Mouse (Mus musculus) mature B cell (primary cell): ENCODE data around the gene Gm5294.

Experiments
- in situ Hi-C: fragments of 300-500 bp; cut with MboI; formaldehyde crosslinking; loops from 2 replicates; pipeline ENCODE4 v1.14.3; 2019

Gm5294 gene

DNA sequence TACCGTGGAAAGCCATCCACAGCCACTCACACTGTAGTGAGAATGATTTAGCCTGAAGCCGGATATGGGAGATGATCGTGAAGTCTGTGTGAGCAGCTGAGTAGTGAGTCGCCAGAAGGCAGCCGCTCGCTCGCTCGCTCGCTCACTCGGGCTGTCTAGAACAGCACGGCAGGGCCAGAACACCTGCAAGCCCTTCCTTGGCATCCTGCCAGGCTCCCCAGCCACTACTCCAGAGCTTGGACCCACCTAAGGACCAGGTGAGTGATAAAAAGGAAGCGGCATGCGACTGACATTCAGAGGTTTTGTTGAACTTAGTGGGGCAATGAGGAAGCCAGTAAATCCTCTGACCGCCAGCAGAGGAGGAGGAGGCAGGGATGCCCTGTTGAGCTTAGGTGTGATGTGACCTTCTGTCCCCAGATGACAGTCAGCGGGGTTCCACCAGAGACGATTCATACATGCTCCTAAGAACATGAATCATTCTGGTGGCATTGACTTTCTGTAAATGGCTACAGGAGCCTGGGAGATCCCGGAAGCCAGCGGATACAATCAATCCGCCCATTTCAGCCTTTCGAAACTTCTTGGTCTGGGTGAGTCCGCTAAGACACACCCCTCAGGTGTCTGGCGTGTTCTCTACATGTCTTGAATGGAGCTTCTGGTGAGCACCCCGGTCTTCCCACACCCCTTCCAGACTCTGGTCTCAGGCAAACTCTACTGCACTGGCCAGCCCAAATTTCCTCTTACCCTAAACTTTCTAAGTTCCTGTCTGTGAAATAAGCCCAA is 30.0 kb downstream of the Gm5294 start:
- in situ Hi-C loops = loop anchor here (5.0 kb wide), 1 partner anchor 327 kb away; no protein-coding TSS in a partner anchor

DNA sequence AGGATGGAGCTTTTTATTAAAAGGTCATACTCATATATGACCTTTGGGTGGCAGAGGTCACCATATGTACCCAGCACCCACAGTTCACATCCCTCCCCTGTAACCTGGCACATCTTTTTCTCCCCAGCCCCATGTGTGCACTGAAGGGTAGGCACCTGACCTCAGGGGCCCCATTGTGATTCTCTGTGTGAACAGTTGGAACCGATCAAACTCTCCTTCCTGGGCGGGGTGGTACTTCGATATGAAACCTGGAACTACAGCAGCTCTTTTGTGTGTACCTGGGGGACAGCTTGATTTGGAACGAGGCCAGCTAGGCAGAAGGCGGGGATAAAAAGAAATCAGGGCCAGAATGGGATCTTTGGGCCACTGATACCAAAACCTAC is 30.6 kb downstream of the Gm5294 start:
- in situ Hi-C loops = no loop called here

- in situ Hi-C loops = no loop called here
Observed at GRCm38 (mm10) chr5:138851296-138851780, 31.5 kb downstream of the Gm5294 start.

GRCm38 (mm10) chr5:138852151-138852550 is 32.3 kb downstream of the Gm5294 start:
- in situ Hi-C loops = no loop called here

DNA sequence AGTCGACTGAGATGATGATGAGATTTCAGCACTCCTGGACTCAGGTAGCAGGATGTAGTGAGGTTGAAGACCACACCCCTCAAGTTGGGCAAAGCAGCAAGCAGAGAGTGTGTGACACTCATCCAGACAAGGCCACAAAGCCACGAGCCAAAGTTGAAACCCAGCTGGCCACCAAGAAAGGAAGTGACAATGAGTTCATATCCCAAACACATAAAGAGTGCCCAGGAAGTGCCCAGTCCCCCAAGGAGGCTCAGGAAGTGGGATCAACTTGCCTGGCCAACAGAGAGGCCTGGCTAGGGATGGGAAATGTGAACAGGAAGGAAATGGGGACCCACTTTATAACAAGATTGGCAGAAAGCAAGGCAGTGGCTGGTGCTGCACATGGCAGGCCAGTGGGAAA is 33.5 kb downstream of the Gm5294 start:
- in situ Hi-C loops = no loop called here

DNA sequence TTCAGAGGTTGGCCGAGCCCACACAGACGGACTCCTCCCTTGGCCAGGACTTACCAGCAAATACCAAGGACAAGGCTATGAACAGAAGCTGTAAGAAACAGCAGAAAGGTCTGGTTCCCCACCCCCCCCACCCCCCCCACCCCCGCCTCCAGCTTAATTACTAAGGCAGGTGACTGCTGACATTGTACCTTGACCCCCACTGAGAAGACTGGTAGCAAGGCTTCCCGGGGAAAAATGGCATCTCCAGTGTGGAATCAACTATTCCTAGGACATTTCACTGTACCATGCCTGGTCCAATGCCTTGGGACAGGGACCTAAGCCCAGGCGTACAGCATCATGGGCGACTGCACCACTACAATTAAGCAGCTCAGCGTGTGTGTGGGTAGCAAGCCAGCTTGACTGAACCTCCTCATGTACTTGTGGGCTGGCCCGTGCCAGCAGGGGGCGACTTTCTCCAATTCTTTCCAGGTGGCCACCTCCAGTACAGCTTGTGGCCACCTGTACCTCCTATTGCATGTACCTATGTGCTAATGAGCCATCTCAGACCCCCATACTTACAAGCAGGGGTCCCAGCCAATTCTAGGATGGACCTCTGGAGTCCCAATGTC is 37.2 kb downstream of the Gm5294 start:
- in situ Hi-C loops = no loop called here

DNA sequence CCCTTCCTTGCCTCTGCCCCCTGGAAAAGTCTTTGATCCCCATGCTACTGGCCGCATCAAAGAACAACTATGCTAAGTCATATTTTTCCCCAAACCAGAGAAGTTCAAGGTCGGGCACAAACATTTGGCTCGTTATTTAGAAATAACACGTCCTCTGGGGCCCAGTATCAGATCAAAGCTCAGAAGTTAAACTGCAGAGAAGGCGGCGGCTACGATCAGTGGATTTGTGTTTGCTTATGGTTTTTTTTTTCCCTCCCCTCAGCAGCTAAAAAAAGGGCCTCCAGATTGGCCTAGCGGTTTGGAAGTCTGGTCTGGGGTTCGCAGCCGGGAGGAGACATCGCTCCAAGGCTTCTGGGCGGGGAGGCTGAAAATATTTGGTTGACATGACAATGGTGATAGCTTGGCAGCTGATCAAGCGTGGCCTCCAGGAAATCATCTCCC is 38.0 kb downstream of the Gm5294 start:
- in situ Hi-C loops = no loop called here

DNA sequence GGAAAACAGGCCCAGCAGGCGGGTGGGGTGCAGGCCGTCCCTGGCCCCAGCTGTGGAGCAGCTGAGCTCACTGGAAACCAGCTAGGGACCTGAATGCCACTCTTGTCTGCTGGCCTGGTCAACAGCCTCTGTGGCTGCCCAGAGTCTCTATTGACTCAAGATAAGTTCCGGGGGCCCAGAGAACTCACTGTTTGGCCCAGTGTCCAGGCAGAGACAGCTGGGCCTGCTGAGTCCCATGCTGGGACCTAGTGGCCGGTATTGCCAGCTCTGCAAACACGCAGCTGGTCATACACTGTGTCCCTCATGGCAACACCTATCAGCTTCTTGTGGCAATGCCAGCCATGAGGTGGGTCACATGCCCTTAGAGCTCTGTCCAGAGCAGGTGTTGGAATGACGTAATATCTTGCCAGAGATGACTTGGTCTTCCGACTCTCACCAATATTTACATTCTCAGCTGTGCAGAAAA is 43.8 kb downstream of the Gm5294 start:
- in situ Hi-C loops = no loop called here

DNA sequence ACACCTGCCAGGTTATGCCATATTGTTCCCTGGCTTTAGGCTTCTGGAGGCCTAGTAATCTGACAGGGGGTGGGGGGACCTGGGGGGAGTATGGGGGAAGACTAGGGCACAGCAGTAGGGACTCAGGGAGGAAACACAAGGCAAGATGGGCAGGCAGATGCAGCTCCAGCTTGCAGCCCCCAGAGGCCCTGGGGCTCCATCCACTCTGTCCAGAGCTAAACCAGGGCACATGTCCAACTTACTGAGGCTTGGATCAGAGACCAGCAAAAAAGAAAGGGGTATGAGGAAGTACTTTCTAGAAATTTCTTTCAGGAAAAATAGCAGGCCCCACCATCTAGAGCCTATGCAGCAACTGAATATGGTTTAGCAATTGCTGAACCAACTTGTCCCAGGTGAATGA is 44.3 kb downstream of the Gm5294 start:
- in situ Hi-C loops = no loop called here

DNA sequence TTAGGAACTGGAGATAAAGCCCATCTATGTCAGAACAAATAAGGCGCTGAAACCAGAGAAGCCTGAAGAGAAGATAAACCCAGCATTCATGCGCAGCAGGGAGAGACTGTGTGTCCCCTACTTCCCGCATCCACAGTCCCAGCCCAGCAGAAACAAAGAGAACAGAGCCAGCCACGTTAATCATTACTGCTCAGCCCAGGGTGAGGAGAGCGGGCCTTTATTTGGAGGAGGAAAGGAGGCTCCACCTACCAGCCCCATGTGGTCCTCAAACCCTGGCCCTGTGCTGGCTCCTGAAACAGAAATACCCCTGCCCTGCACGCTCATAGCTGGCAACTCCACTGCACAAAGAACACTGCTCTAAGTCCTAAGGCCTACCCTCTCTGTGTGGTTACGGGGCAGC is 45.0 kb downstream of the Gm5294 start:
- in situ Hi-C loops = no loop called here

DNA sequence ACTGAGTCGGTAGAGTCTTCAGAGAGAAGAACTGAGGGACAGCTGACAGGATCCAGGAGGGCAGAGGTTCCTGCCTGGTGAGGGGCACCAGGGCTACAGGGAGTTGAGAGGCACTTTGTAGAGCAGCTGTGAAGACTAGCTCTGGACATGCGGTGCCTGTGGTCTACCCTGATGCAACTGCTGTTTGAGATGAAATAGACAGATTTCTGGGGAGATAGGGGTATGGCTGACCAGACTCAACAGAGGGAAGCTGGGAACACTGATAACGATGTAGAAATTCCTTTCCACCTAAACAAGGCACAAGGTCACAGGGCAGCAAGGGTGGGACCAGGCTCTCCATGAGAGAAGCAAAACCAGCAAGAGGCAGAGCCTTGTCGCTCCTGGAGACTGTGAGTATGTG is 45.8 kb downstream of the Gm5294 start:
- in situ Hi-C loops = no loop called here
